Mouse (Mus musculus) heart, adult 18-20 months (tissue): ENCODE data around the gene Lancl3. TPM values are rescaled to one million over a fixed set of nuclear protein-coding genes. Genes with fewer than 3 reads are reported as not detected.
"Not testable (repeated sequence)": the region's sequence is repeated elsewhere in the genome, so short reads cannot be mapped to it uniquely, and the experiment has no call there.

Experiments used
- DNase-seq, 2 experiments: peaks; one replicate each; pipeline ENCODE4 v3.0.0; 2021 to 2022; ENCODE audit warnings: mixed read lengths in 1 of 2
- total RNA-seq, 2 experiments: library from RNA; stranded (reverse); gene quantifications; 2 replicates each; pipeline ENCODE4 v1.2.3; 2021

Gene Lancl3
- total RNA-seq, 2 experiments from 2014 or later: 5.6 to 7.5 TPM

- no peak for DNase-seq
Measured at GRCm38 (mm10) chrX:9259267-9259666, 59.6 kb downstream of the Lancl3 start.

- DNase-seq: peak; percentile 9 to 30
Measured at GRCm38 (mm10) chrX:9271112-9271511, 71.4 kb downstream of the Lancl3 start.

DNA sequence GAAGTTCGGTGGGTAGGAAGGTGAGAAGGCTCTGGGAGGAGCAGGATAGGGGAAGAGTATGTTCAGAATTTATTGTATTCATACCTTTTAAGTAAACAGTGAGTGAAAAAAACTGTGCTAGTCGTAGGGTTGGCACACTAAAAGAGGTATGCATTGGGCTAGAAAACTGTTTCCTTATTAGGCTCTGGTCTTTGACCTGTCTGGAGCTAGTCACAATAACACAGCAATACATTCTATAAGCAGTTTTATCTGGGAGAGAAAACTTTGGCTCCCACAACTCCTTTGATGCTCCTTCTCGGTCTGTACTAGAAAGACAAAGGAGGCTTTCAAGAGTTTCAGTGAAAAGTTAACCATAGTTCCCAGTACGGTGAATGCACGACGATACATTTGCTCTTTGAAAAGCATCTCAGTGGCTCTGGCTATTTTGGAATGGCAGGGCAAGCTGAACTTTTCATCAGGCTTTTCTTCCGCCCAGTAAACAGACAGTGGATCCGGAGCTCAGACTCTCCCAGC, 72.3 kb downstream of the Lancl3 start:
- DNase-seq: no peak

- DNase-seq: peak; percentile 55 to 66
Measured at GRCm38 (mm10) chrX:9272460-9273361, 73.0 kb downstream of the Lancl3 start, which contains the start of gene Xk. Xk (plus strand) TSS chrX:9272756.

DNA sequence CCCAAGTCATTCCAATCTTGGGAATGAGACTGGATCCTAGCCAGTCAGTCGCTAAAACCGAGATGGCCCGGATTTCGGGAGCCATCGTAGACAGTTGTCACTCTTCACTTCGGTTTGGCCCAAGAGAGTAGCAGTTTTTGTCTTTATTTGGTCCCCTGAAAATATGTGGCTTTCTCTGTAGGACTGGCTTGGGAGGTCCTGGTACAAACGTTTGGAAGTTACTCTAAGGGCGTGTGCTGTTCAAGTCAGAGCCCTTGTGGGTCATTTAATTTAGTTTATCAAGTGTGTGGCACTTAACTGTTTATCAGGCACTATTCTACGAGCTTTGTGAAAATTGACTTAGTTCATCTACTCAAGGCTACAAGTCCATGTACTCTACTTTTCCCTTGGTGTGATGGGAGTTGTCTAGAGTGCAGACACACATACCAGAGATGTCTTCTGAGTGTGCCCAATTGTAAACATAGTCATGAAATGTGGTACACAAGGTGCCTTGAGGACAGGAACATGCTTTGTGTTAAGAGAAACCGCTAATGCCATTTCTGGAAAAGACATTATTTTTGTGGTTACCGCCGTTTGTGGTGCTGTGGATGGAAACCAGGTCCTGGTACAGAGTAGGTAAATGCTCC, 73.8 kb downstream of the Lancl3 start:
- no peak for DNase-seq

- no peak for DNase-seq
Measured at GRCm38 (mm10) chrX:9274321-9274720, 74.6 kb downstream of the Lancl3 start.

GRCm38 (mm10) chrX:9283464-9283863, 83.8 kb downstream of the Lancl3 start, which contains the start of gene H2al1m:
H2al1m (plus strand) TSS chrX:9283764.
- DNase-seq: not testable (repeated sequence)

DNA sequence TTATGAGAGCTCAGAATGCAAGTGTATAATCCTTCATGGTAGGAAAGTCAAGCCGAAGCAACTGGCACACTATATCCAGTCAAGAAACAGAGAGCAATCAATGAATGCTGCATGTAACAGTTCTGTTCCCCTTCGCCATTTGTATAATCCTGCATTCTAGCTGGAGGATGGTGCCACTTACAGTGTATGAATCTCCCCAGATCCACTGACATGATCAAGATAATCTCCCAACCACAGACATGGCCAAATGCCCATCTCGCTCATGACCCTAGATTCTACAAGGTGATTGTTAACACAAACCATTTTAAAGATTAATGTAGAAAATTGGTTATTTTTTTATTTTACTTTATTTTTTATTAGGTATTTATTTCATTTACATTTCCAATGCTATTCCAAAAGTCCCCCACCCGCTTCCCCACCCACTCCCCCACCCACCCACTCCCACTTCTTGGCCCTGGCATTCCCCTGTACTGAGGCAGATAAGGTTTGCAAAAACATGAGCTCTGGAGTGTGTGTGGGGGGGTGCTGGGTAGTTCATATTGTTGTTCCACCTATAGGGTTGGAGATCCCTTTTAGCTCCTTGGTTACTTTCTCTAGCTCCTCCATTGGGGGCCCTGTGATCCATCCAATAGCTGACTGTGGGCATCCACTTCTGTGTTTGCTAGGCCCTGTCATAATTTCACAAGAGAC, 93.6 kb downstream of the Lancl3 start:
- not testable (repeated sequence) for DNase-seq

DNA sequence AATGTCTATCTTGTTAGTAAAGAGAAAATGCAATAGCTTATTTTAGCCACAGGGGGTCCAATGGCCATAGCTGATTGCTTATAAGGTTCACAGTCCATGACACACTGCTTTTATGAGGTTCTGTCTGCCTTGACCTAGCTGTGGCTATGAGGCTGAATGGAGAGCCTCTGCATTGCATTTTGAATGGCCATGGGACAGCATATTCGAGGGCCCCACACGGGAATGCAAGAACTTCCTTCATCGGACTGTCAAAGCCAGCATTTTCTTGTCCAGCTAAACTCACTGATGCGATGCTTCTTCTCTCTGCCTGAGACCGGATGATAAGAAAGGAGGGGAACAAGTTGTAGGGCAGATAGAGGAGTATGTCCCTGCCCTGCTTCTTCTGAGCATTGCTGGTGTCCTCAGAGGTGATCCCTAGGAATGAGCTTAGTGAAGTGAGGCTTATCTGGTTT, 98.7 kb downstream of the Lancl3 start:
- DNase-seq: no peak

DNA sequence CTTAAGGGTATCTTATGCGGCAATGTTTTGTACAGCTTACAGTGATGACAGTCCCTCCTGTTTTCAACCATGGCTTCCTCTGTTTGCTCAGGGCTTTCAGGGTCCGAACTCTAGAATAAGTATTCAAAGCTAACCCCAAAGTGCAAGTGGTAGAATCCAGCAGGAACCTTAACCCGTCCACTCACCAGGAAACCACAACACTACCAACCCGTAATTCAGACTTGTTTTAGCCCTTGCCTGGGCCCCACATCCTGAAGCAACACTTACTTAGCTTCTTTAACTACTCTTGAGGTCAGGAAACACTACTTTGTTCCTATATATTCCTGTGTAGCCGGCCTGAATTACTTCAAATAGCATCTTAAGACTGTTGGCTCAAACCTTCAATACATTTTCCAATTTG, 103.1 kb downstream of the Lancl3 start:
- no peak for DNase-seq

- no peak for DNase-seq
Measured at GRCm38 (mm10) chrX:9303455-9303854, 103.8 kb downstream of the Lancl3 start.

GRCm38 (mm10) chrX:9316457-9316856, 116.8 kb downstream of the Lancl3 start:
- not testable (repeated sequence) for DNase-seq

Other genes with a start within 250 kb of the Lancl3 start
- not detected for gene Fthl17b, start 236.9 kb upstream of the Lancl3 start, total RNA-seq
- not detected for gene Fthl17c, start 223.3 kb upstream of the Lancl3 start, total RNA-seq
- not detected for gene Fthl17d, start 213.1 kb upstream of the Lancl3 start, total RNA-seq
- gene Fthl17e, start 166.4 kb upstream of the Lancl3 start, total RNA-seq: not detected
- gene Fthl17f, start 136.9 kb upstream of the Lancl3 start, total RNA-seq: not detected
- not detected for gene 4930402K13Rik, start 95.3 kb upstream of the Lancl3 start, total RNA-seq
- not detected for gene Gm14862, start 57.0 kb downstream of the Lancl3 start, total RNA-seq
- 1 to 10 TPM; 9.3 to 9.6 TPM for gene Xk, start 72.9 kb downstream of the Lancl3 start, total RNA-seq
- gene H2al1m, start 83.9 kb downstream of the Lancl3 start, total RNA-seq: 1 to 10 TPM in 1 of 2 experiments, not detected in 1; 1.0 TPM
- not detected for gene H2al1k, start 150.7 kb downstream of the Lancl3 start, total RNA-seq